Mouse (Mus musculus) megakaryocyte, embryonic 14.5 days (primary cell): ENCODE data around the gene Tapbpl. TPM values are rescaled to one million over a fixed set of nuclear protein-coding genes. Genes with fewer than 3 reads are reported as not detected.

Experiments
- H3K27me3 ChIP-seq: replicated peaks from 2 replicates; pipeline ENCODE3; 2012; ENCODE audit warnings: inconsistent platforms
- H3K36me3 ChIP-seq: replicated peaks from 2 replicates; pipeline ENCODE3; 2012; ENCODE audit warnings: low read length, inconsistent platforms, mixed read lengths
- H3K4me1 ChIP-seq: 2 replicates; pipeline ENCODE4 v1.6.1; 2012; ENCODE audit warnings: inconsistent platforms
- H3K4me3 ChIP-seq: replicated peaks from 2 replicates; pipeline ENCODE3; 2012; ENCODE audit warnings: moderate library complexity, mild to moderate bottlenecking, inconsistent platforms
- H3K9me3 ChIP-seq: 2 replicates; pipeline ENCODE4 v1.6.1; 2012; ENCODE audit warnings: inconsistent platforms
- FLI1 ChIP-seq: IDR thresholded peaks from 2 replicates; pipeline ENCODE4 v1.6.1; 2012; ENCODE audit warnings: low read length, inconsistent platforms, mixed read lengths
- GATA1 ChIP-seq: IDR thresholded peaks from 3 replicates; pipeline ENCODE4 v1.6.1; 2012; ENCODE audit warnings: mixed read lengths, low read length, inconsistent platforms, borderline replicate concordance
- polyA plus RNA-seq: library from polyadenylated mRNA; stranded (reverse); fragments of >175 nt; gene quantifications from 2 replicates; pipeline ENCODE4 v1.2.3, GENCODE M21; 2012; ENCODE audit warnings: low replicate concordance; ENCODE audit not compliant: insufficient read depth

Tapbpl gene
- polyA plus RNA-seq, 1 experiment: 6.0 TPM

DNA sequence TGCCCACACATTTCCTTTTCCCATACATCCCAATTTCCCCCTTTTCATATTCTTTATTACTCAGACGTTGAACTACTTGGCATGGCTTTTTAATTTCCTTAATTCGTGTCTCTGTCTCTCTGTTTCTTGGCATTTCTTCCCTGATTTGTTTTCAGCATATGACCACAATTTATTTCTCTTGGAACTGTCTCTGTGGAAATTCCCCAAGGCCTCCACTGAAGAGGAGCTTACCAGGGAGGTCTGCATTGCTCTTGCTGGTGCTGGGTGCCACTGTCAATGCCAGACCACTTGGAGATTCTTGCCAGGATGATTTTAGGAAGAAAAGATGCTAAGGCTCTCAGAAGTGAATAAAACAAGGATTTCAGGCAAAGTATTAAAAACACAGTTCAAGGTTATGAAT, 19.0 kb downstream of the Tapbpl start:
- H3K4me1 ChIP-seq: peaks cover 23% of the 10 kb centered on the region
- H3K4me3 ChIP-seq: no peak overlapping the region
- no peak for TF ChIP-seq GATA1
- TF ChIP-seq FLI1: no peak
- H3K9me3 ChIP-seq: peaks cover 7% of the 10 kb centered on the region
- no peaks in the 10 kb centered on the region for H3K27me3 ChIP-seq
- H3K36me3 ChIP-seq: peaks cover 1% of the 10 kb centered on the region

DNA sequence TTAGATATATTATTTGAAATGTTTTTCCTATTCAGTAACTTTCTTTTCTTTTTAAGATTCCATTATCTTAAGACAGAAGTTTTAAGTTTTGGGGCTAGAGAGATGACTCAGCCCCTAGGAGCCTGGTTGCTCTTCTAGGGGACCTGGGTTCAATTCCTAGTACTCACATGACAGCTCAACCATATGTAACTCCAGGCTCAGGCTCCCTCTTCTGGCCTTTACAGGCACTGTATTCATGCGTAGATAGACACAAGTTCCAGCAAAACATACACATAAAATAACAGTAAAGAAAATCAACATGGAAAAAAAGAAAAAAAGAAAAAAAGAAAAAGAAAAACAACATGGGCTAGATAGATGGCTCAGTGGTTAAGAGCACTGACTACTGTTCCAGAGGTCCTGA, 21.2 kb downstream of the Tapbpl start:
- H3K4me1 ChIP-seq: peaks cover 10% of the 10 kb centered on the region
- peaks cover 7% of the 10 kb centered on the region for H3K9me3 ChIP-seq
- no peaks in the 10 kb centered on the region for H3K36me3 ChIP-seq
- TF ChIP-seq FLI1 (no peak), GATA1 (no peak)
- H3K4me3 ChIP-seq: no peak overlapping the region
- H3K27me3 ChIP-seq: peaks cover 2% of the 10 kb centered on the region

DNA sequence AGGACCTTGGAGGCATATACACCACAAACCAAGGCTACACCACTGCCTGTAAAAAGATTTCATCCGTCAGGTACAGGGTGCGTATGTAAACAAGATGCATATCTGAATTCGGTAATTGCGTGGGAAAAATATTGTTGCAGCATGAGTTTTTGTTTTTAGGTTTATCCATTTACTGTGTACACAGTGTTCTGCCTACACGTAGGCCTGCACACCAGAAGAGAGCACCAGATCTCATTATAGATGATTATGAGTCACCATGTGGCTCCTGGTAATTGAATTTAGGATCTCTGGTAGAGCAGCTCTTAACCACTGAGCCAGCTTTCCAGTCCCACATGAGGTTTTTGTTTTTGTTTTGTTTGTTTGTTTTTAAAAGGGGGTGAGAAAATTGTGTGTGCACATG, 34.5 kb downstream of the Tapbpl start:
- Histone ChIP-seq H3K9me3 (no peaks in the 10 kb centered on the region), H3K36me3 (peaks cover 31% of the 10 kb centered on the region), H3K4me1 (peaks cover 17% of the 10 kb centered on the region), H3K4me3 (no peak overlapping the region), H3K27me3 (no peaks in the 10 kb centered on the region)
- TF ChIP-seq FLI1 (no peak), GATA1 (no peak)

DNA sequence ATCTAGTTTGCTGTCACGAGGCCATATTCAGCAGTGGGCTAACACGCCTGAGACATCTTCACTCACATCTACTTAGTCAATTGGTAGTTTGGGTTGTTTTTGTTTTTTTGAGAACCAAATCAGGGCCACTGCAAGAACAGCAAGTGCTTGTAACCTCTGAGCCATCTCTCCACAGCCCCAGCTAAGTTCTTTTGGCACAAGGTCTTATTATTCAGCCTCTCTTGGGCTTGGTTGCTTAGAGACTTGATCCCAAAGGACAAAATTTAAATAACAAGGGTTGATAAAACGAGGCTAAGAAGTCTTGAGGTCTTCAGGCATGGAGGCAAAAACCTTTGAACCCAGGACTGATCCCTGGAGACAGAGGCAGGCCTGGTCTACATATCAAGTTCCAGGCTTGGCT, 35.4 kb downstream of the Tapbpl start:
- TF ChIP-seq GATA1: no peak
- no peak for TF ChIP-seq FLI1
- no peak overlapping the region for H3K4me3 ChIP-seq
- no peaks in the 10 kb centered on the region for H3K9me3 ChIP-seq
- peaks cover 17% of the 10 kb centered on the region for H3K4me1 ChIP-seq
- H3K36me3 ChIP-seq: peaks cover 31% of the 10 kb centered on the region
- no peaks in the 10 kb centered on the region for H3K27me3 ChIP-seq

DNA sequence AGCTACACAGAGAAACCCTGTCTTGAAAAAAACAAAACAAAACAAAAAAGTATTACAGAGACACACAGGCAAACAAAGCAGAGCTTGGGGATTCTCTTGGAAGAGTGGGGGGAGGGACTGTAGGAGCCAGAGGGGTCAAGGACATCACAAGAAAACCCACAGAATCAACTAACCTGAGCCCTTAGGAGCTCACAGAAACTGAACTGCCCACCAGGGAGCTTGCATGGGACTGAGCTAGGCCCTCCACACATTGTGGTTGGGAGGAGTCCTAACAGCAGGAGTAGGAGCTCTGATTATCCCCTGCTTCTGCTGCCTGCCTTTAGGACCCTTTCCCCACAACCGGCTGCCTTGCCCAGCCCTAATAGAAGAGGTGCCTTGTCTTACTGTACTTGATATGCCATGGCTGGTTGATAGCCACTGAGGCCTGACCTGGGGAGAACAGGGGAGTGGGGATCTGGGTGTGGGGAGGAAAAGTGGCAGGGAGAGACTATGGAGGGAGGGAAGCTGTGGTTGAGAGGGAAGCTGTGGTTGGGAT, 36.1 kb downstream of the Tapbpl start:
- H3K9me3 ChIP-seq: no peaks in the 10 kb centered on the region
- TF ChIP-seq GATA1 (no peak), FLI1 (no peak)
- H3K4me1 ChIP-seq: peaks cover 20% of the 10 kb centered on the region
- H3K4me3 ChIP-seq: no peak overlapping the region
- H3K36me3 ChIP-seq: peaks cover 31% of the 10 kb centered on the region
- H3K27me3 ChIP-seq: no peaks in the 10 kb centered on the region

DNA sequence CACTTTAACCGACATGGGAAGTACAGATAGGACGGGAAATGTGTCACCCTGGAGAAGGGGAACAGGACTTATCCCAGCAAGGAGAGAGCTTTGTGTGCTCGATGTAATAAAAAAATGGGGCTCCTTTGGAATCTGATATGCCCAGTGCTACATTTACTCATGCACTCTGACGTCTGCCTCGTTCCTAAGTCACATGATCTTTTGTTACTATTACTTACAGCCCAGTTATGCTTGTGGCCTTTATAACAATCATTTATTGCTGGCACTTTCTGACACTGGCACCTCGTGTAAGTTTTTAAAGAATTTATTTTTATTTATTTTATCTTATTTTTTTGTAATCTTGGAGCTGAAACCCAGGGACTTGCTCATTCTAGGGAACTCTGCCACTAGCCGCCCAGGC, 38.3 kb downstream of the Tapbpl start:
- TF ChIP-seq FLI1: no peak
- no peak for TF ChIP-seq GATA1
- H3K27me3 ChIP-seq: no peaks in the 10 kb centered on the region
- H3K9me3 ChIP-seq: no peaks in the 10 kb centered on the region
- H3K4me3 ChIP-seq: peak overlapping the region; percentile 84
- peaks cover 44% of the 10 kb centered on the region for H3K36me3 ChIP-seq
- peaks cover 27% of the 10 kb centered on the region for H3K4me1 ChIP-seq

DNA sequence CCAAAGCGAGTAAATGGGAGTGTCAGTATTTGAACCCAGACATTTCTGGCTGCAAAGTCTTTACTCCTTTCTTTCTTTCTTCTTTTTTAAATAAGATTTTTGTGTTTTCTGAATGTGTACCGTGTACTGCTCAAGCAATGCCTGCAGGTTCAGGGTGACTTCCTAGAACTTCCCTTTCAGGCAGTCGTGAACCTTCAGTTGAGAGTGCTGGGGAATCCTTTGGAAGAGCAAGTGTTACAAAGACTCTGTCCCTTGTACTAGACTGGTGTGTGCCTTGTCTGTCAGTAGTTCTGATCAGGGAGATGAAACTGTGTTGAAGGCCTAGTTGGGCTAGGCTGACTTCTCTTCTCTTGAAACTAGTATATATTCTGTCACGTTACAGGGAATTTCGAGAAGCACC, 38.8 kb downstream of the Tapbpl start:
- Histone ChIP-seq H3K4me3 (peak overlapping the region; percentile 99), H3K4me1 (peaks cover 27% of the 10 kb centered on the region), H3K36me3 (peaks cover 47% of the 10 kb centered on the region), H3K27me3 (no peaks in the 10 kb centered on the region), H3K9me3 (no peaks in the 10 kb centered on the region)
- no peak for TF ChIP-seq FLI1
- no peak for TF ChIP-seq GATA1

DNA sequence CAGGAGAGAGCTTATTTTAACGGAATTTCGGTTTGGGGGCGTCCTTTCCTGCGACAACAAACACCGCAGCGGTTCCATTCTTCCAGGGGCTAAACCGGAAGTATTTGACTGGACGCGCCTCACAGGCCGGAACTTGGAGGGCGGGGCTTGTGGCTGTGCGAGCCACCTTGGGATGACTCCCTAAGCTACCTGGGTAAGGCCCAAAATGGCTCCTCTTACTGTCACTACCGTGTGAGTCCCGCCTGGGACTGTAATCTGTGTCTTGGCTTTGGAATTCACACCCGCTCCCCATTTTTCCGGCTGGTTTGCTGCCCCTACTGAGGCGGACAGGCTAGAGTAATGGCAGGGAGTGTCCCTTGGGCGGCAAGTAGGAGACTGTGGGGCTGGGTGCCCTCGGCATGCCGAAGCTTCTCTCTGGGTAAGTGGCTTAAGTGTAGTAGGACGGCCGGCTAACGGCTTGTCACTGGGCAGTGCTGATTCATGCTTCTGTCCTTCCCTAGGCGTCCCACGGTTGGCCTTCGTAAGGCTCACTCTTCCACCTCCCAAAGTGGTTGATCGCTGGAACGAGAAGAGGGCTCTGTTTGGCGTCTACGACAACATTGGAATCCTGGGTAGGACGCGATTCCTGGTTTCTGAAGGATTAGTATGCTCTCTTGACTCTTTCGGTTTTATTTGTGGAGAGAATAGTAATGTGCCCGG, 39.5 kb downstream of the Tapbpl start:
- H3K36me3 ChIP-seq: peaks cover 53% of the 10 kb centered on the region
- no peaks in the 10 kb centered on the region for H3K27me3 ChIP-seq
- H3K4me1 ChIP-seq: peaks cover 33% of the 10 kb centered on the region
- TF ChIP-seq GATA1 (no peak), FLI1 (no peak)
- no peaks in the 10 kb centered on the region for H3K9me3 ChIP-seq
- H3K4me3 ChIP-seq: peak overlapping the region; percentile 99

DNA sequence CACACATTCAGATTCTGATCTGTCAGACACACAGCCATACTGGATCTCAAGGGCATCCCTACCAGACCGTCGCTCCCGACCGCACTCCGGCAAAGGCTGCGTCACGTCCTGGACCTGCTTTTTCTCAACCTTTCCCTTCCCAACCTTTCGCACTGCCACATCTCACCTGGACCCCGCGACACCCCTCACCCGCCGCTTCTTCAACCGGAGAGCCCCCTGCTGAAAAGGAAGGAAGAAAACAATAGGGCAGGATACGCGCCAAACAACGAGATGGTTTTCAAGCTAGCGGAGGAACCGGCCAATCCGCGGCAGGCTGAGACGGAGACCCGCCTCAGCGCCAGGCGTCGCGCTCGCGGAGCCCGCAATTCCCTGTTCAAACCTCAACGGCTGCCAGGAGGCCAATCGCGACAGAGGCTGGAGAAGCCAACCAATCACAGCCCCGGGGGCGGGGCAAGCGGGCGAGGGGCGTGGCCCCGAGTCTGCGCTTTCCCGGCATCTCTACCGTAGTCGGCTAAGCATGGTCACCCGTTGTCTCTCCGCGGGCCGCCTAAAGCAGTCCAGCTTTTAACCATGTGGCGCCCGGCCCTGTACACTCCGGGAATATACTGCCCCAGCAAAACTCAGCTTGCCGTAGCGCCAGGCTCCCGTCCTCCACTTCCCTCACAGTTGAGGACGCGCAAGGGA, 40.2 kb downstream of the Tapbpl start, which contains the start of the genes Ncapd2 and Mrpl51:
Gene Ncapd2, minus strand, starts transcription at position 370 of the 684 bp plus-strand sequence.
Gene Mrpl51, plus strand, starts transcription at position 470 of the 684 bp plus-strand sequence.
- Histone ChIP-seq H3K4me1 (peaks cover 35% of the 10 kb centered on the region), H3K9me3 (no peaks in the 10 kb centered on the region), H3K27me3 (no peaks in the 10 kb centered on the region), H3K36me3 (peaks cover 57% of the 10 kb centered on the region), H3K4me3 (peak within 1 kb of the TSS; percentile 99)
- no peak for TF ChIP-seq FLI1
- TF ChIP-seq GATA1: no peak

DNA sequence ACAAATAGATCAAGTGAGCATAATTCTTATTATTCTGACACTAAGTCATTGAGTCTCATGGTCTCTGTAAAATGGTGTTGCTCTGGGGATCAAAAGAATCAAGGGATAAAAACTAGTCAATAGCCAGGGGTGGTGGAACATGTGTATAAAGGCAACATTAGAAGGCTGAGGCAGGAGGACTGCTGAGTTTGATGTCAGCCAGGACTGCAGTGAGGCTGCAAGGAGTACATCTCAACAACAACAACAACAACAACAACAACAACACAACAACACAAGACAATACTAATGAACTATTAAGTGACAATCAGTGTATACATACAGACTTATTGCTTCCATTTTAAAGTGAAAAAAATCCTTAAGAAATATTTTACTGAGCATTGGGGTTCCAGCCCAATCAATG, 40.8 kb downstream of the Tapbpl start:
- Histone ChIP-seq H3K27me3 (no peaks in the 10 kb centered on the region), H3K36me3 (peaks cover 57% of the 10 kb centered on the region), H3K9me3 (no peaks in the 10 kb centered on the region), H3K4me1 (peaks cover 34% of the 10 kb centered on the region), H3K4me3 (peak overlapping the region; percentile 99)
- TF ChIP-seq FLI1 (no peak), GATA1 (no peak)
